Mouse (Mus musculus): ENCODE data around the gene Hint1.

- TF ChIP-seq MEF2A (IDR thresholded peaks at IDR 0.05; ENCODE audit: extremely low read depth, insufficient replicate concordance, low read depth, low read length, poor library complexity, severe bottlenecking) (no peak), CTCF (IDR thresholded peaks at IDR 0.05 in 2 of 3, conservative IDR thresholded peaks at IDR 0.05 in 1 of 3; ENCODE audit: control insufficient read depth in 1 of 3, insufficient read depth in 1 of 3, low read depth in 2 of 3, low read length in 3 of 3, poor library complexity in 1 of 3, severe bottlenecking in 1 of 3) (no peak), MAFK (IDR thresholded peaks at IDR 0.05; ENCODE audit: borderline replicate concordance, low read depth, low read length) (no peak), POLR2AphosphoS2 (IDR thresholded peaks at IDR 0.05; ENCODE audit: low read length) (no peak), EP300 (IDR thresholded peaks at IDR 0.05; ENCODE audit: low read depth in 1 of 2, low read length in 2 of 2) (no peak)
Measured at GRCm38 (mm10) chr11:54817449-54817848, 48.7 kb upstream of the Hint1 start.

Data from MEL (cell line).